ENCODE assay signal across 16 mouse cellular contexts in the genomic region with DNA sequence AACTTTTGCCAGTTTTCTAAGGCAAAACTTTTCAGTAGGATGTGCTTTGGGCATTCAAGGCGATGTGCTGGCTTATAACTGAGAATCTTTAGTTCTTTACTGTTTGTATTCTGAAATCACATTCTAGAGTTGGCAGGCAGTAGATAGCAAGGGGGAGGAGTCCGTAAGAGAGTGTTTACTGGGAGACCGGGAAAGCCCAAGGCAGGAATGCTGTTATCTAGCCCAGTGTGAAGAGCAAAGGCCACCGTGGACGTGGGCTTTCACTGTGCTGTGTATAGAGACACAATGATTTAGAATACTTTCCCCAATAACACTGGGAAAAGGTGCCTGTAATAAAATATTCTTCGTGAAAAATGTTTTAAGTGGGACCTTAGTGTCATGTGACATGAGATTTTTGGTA. TPM values are rescaled to one million over a fixed set of nuclear protein-coding genes. Genes with fewer than 3 reads are reported as not detected.
A peak's percentile ranks its signal among the peaks of the same experiment; 100 is the strongest.
DNase-seq lines count a peak whose midpoint lies in the region; ATAC-seq and TF ChIP-seq lines count a peak whose summit lies in the region.
"Had no signal": no experiment of that assay in that cellular context is flagged by ENCODE, and none has a peak within 500 bp of the region (broad histone marks: within the 10 kb centered on the region; RNA-seq: fewer than 3 reads in every experiment).

No protein-coding gene starts in this region.

- H3K27ac ChIP-seq in heart, embryonic 10.5 days, result 0 out of 2 replicates have a peak overlapping the region, but pooled peaks have one; percentile 56
- H3K27ac ChIP-seq in liver, adult 2 months (replicated peaks; ENCODE audit: insufficient read depth, low read depth, low read length), result no peak overlapping the region
- H3K27ac ChIP-seq in intestine, embryonic 16.5 days (ENCODE audit: low read length), result no peak overlapping the region
- H3K27ac ChIP-seq in kidney, embryonic 15.5 days, result no peak overlapping the region
- H3K27ac ChIP-seq: hindbrain, embryonic 14.5 days; midbrain, embryonic 12.5 days had no signal

- no peaks in the 10 kb centered on the region for H3K27me3 ChIP-seq in heart, embryonic 10.5 days (ENCODE audit: insufficient read depth, poor library complexity, severe bottlenecking)
- H3K27me3 ChIP-seq in liver, adult 2 months (ENCODE audit: control insufficient read depth, insufficient read depth, low read length), result no peaks in the 10 kb centered on the region
- no peaks in the 10 kb centered on the region for H3K27me3 ChIP-seq in intestine, embryonic 16.5 days (replicated peaks; ENCODE audit: control insufficient read depth, insufficient read depth, low read length)
- no peaks in the 10 kb centered on the region for H3K27me3 ChIP-seq in kidney, embryonic 15.5 days
- H3K27me3 ChIP-seq: midbrain, embryonic 12.5 days had no signal

- peak; percentile 89 for ATAC-seq in intestine, embryonic 16.5 days
- no peak for ATAC-seq in kidney, embryonic 15.5 days (replicated peaks; ENCODE audit: low FRiP score)
- ATAC-seq: forebrain, embryonic 14.5 days had no signal

- peaks cover 42% of the 10 kb centered on the region for H3K4me1 ChIP-seq in heart, embryonic 10.5 days
- peaks cover 10% of the 10 kb centered on the region for H3K4me1 ChIP-seq in liver, adult 2 months (ENCODE audit: control insufficient read depth, insufficient read depth, low read length)
- H3K4me1 ChIP-seq in intestine, embryonic 16.5 days (ENCODE audit: control insufficient read depth, insufficient read depth, low read length), result peaks cover 8% of the 10 kb centered on the region; the same call in 1 of the 2 replicates
- peaks cover 9% of the 10 kb centered on the region for H3K4me1 ChIP-seq in kidney, embryonic 15.5 days
- H3K4me1 ChIP-seq: midbrain, embryonic 12.5 days had no signal

- TF ChIP-seq CTCF in liver, adult 2 months (IDR thresholded peaks at IDR 0.05; ENCODE audit: low read depth, low read length), result no peak

- DNase-seq in heart, embryonic 10.5 days (ENCODE audit: low spot score), result no peak
- no peak for DNase-seq in heart, adult 8-10 months (ENCODE audit: low spot score)
- peak; percentile 88 for DNase-seq in liver, adult 2 months (ENCODE audit: extremely low read depth, low read depth, low spot score)
- no peak for DNase-seq in liver
- DNase-seq in lung, postnatal 25 days (ENCODE audit: low spot score), result peak; percentile 64
- no peak for DNase-seq in gastrocnemius, postnatal 25 days
- DNase-seq: adrenal gland, postnatal 14 days; cerebellum, adult 11-12 months; cerebellum, postnatal 36 days; kidney, adult 18-20 months; kidney, postnatal 25 days had no signal

- no peaks in the 10 kb centered on the region for H3K79me2 ChIP-seq in liver, adult 2 months (ENCODE audit: control insufficient read depth, insufficient read depth, low read length)

- no peak overlapping the region for H3K4me2 ChIP-seq in intestine, embryonic 16.5 days (ENCODE audit: low read depth, low read length)
- no peak overlapping the region for H3K4me2 ChIP-seq in kidney, embryonic 15.5 days
- H3K4me2 ChIP-seq: hindbrain, embryonic 14.5 days; midbrain, embryonic 12.5 days had no signal

- H3K9me3 ChIP-seq in heart, embryonic 10.5 days, result no peaks in the 10 kb centered on the region
- no peaks in the 10 kb centered on the region for H3K9me3 ChIP-seq in intestine, embryonic 16.5 days (ENCODE audit: control insufficient read depth, low read length)
- no peaks in the 10 kb centered on the region for H3K9me3 ChIP-seq in kidney, embryonic 15.5 days (replicated peaks)
- H3K9me3 ChIP-seq: midbrain, embryonic 12.5 days had no signal

- no peak overlapping the region for H3K4me3 ChIP-seq in heart, embryonic 10.5 days
- H3K4me3 ChIP-seq in liver, adult 2 months (ENCODE audit: insufficient read depth, low read depth, low read length), result no peak overlapping the region
- H3K4me3 ChIP-seq in intestine, embryonic 16.5 days (ENCODE audit: low read length), result no peak overlapping the region
- H3K4me3 ChIP-seq in kidney, embryonic 15.5 days (replicated peaks), result no peak overlapping the region
- H3K4me3 ChIP-seq: midbrain, embryonic 12.5 days had no signal

- H3K36me3 ChIP-seq in heart, embryonic 10.5 days, result peaks cover 30% of the 10 kb centered on the region
- peaks cover 8% of the 10 kb centered on the region for H3K36me3 ChIP-seq in liver, adult 2 months (ENCODE audit: control insufficient read depth, insufficient read depth, low read length)
- peaks cover 4% of the 10 kb centered on the region; the same call in 1 of the 2 replicates for H3K36me3 ChIP-seq in intestine, embryonic 16.5 days (ENCODE audit: control insufficient read depth, insufficient read depth, low read length)
- H3K36me3 ChIP-seq in kidney, embryonic 15.5 days, result peaks cover 32% of the 10 kb centered on the region

- TF ChIP-seq POLR2A in liver, adult 2 months (IDR thresholded peaks at IDR 0.05; ENCODE audit: extremely low read depth, insufficient read depth, low read length), result no peak

- no peak overlapping the region for H3K9ac ChIP-seq in liver, adult 2 months (ENCODE audit: low read depth, low read length)
- no peak overlapping the region for H3K9ac ChIP-seq in intestine, embryonic 16.5 days (ENCODE audit: low read depth, low read length)
- no peak overlapping the region for H3K9ac ChIP-seq in kidney, embryonic 15.5 days
- H3K9ac ChIP-seq: hindbrain, embryonic 14.5 days; midbrain, embryonic 12.5 days had no signal

- 23% methylated on average over 6 of the region's 6 CpGs for WGBS in heart, embryonic 10.5 days
- WGBS in liver, adult 2 months, result 10% methylated on average over 6 of the region's 6 CpGs
- 22% methylated on average over 6 of the region's 6 CpGs for WGBS in intestine, embryonic 16.5 days
- WGBS in kidney, embryonic 15.5 days, result 59% methylated on average over 6 of the region's 6 CpGs

RNA-seq across cellular contexts. Expression of a gene that starts 14.6 kb away (rescaled TPM):
- polyA plus RNA-seq in heart, embryonic 10.5 days (2016; fragmentation: Nextera tagmentation; extraction: Ambion mirVana), result 109 and 114 TPM in 2 replicates
- 1 to 10 TPM; 5.7 to 7.7 (median 7.1) TPM for total RNA-seq in heart, adult 8-10 months (2022)
- 87.0 and 90.1 TPM in 2 replicates for total RNA-seq in liver, adult 2 months (2014; rRNA removed)
- polyA plus RNA-seq in liver, adult 2 months (2012; rRNA removed), result 127 and 130 TPM in 2 replicates
- polyA plus RNA-seq in intestine, embryonic 16.5 days (2015; fragmentation: Nextera tagmentation; extraction: Ambion mirVana), result 163 TPM in 2 replicates
- polyA plus RNA-seq in kidney, embryonic 15.5 days (2015; fragmentation: Nextera tagmentation; extraction: Ambion mirVana), result 116 and 117 TPM in 2 replicates
- total RNA-seq in gastrocnemius, postnatal 25 days (2021), result 1 to 10 TPM; 2.7 to 3.8 TPM

RNA-seq across cellular contexts. Expression of a gene that starts 14.7 kb away (rescaled TPM):
- 14.9 and 18.1 TPM in 2 replicates for polyA plus RNA-seq in heart, embryonic 10.5 days (2016; fragmentation: Nextera tagmentation; extraction: Ambion mirVana)
- 10 to 100 TPM; 12.8 to 20.7 (median 14.9) TPM for total RNA-seq in heart, adult 8-10 months (2022)
- 12.1 and 13.1 TPM in 2 replicates for total RNA-seq in liver, adult 2 months (2014; rRNA removed)
- 6.7 and 7.6 TPM in 2 replicates for polyA plus RNA-seq in liver, adult 2 months (2012; rRNA removed)
- 8.2 and 10.3 TPM in 2 replicates for polyA plus RNA-seq in intestine, embryonic 16.5 days (2015; fragmentation: Nextera tagmentation; extraction: Ambion mirVana)
- polyA plus RNA-seq in kidney, embryonic 15.5 days (2015; fragmentation: Nextera tagmentation; extraction: Ambion mirVana), result 13.0 and 13.2 TPM in 2 replicates
- 1 to 10 TPM; 5.8 to 7.3 TPM for total RNA-seq in gastrocnemius, postnatal 25 days (2021)

Comparison
In these comparisons a context has a peak if more than half of its experiments do, and no peak if none do; other contexts are left out.
1. DNase-seq: peak in liver, adult 2 months (single experiment) and lung, postnatal 25 days (single experiment); none in heart, embryonic 10.5 days (single experiment), heart, adult 8-10 months (single experiment), liver (single experiment) and gastrocnemius, postnatal 25 days (single experiment).